Mouse (Mus musculus) adrenal gland, postnatal 10 days (tissue): ENCODE results near the gene Ganc. TPM values are rescaled to one million over a fixed set of nuclear protein-coding genes. Genes with fewer than 3 reads are reported as not detected.

Experiments
- DNase-seq: peaks from one replicate; pipeline ENCODE4 v3.0.0; 2021; ENCODE audit warnings: mixed read lengths
- total RNA-seq, 2 experiments: library from RNA; stranded (reverse); gene quantifications; 2 replicates each; pipeline ENCODE4 v1.2.3; 2021

The Ganc gene
- total RNA-seq, 2 experiments from 2014 or later: 30.3 to 45.3 TPM

DNA sequence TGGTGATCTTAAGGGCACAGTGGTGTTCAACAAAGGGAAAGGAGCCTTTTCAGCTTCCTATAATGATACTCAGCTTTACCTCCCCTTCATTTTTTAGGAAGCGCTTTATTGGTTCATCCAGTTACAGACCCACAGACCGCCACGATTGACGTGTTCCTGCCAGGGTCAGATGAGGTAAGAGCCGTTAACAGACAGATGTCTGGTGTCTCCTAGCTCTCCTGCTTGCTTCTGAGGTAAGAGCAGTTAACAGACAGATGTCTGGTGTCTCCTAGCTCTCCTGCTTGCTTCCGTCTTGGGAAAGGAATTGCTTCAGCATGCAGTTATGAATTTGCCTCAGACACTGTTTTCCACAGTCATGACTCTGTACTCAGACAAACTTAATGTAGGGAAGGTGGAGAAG is 47.0 kb downstream of the Ganc start:
- DNase-seq: no peak

DNA sequence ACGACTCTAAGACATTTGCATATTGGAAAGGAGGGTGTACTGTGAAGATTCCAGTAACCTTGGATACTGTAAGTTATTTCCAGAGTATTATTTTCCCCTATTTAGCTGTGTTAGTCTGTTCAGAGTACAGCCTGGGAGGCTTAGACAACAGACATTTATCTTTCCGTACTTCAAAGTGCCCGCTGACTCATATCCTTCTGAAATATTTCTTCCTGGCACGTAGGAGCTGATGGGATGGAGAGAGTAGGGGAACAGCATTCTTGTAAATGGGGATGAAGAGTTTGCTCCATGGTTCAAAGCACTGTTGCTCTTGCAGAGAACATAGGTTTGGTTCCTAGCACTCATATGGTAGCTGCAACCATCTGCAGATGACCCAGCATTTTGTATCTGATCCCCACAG is 48.9 kb downstream of the Ganc start:
- peak; percentile 19 for DNase-seq

GRCm38 (mm10) chr2:120454987-120455386 is 51.3 kb downstream of the Ganc start:
- DNase-seq: no peak

DNA sequence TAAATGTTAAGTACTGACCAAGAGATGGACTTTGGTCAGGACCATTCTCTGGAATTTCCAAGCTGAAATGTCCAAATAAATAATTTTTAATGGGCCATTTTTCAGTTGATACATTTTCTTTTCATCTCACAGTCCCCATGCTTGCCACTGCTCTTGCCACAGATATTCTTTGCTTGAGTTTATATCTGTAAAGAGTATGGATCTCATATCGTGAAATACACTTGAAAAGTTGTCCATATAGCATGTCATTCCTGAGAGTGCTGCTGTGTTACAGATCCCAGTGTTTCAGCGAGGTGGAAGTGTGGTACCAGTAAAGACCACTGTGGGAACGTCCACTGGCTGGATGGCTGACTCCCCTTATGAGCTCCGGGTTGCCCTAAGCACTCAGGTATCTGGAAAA is 52.0 kb downstream of the Ganc start, which contains the start of gene Capn3:
Capn3 (plus strand) TSS at position 301 of the 400 bp plus-strand sequence.
- DNase-seq: no peak

DNA sequence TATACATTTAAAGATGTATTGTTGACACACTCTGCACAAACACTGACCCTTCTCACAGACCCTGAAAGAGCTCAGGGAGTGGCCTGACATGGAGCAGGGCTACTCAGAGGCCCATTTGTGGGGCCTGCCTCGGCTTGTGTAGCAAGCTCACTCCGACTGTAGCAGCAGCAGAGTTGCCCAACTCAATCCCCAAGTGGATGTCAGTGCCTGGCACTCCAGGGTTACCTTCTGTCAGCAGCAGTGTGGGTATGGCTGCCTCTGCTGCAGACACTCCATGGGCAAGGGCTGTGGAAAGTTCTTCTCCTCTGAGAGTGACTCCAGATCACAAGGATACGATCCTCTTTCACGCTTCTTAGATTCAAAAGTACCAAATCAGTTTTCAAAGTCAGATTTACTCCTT is 56.5 kb downstream of the Ganc start:
- peak; percentile 53 for DNase-seq

DNA sequence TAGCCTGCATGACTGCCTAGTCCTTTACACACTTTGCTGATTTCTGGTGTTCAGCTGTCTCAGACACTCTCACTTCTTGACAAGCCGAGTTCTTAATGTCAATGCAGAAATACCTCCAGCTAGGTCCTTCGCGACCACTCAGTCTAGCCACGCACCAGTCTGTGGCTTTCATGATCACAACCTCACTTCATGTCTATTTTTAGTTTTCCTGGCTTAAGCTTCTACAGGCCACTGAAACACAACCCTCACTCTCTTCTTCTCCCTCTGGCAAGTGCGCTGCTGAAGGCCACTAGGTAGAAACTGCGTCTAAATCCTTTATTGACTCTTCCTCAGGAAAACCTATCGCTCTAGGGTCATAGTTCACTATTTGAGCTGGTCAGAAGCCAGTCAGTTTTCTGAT is 59.6 kb downstream of the Ganc start:
- no peak for DNase-seq

- peak; percentile 22 for DNase-seq
These were observed 60.4 kb downstream of the Ganc start for GRCm38 (mm10) chr2:120464091-120464490.

GRCm38 (mm10) chr2:120464732-120465396 is 61.2 kb downstream of the Ganc start:
- no peak for DNase-seq

GRCm38 (mm10) chr2:120465397-120465785 is 61.7 kb downstream of the Ganc start:
- DNase-seq: no peak

GRCm38 (mm10) chr2:120468011-120468410 is 64.3 kb downstream of the Ganc start:
- DNase-seq: no peak

DNA sequence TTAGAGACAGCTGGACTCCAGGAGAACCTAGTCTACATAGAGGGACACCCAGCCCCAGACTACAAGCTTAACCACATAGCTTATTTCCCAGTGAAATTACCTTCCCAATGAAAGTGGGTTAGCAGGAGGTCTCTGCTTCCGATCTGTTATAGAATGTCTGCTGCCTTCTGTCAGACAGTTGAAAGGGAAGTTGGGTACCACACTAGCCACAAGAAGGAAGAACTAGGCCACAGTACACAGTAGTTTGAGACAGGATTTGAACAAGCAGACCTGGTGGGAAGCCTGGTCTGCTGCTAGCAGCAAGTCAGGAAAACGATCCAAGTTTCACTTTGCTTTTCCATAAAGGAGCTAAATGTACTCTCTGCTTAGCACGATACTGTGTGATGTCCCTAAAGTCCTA is 65.5 kb downstream of the Ganc start:
- DNase-seq: no peak

DNA sequence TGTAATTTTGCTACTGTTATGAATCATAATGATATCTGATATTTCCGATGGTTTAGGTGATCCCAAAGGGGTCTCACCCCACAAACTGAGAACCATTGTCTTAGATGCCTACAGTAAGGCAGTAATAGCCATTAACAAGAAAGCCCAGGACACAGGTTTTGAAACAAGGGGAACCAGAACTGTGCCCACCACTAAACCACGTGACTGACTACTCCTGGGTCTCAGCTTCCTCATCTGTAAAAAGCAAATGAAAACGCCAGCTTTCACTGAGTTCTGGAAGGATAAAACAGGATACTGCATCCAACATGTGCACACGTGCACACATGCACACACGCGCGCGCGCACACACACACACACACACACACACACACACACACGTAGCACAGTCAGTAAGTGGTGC is 66.0 kb downstream of the Ganc start:
- no peak for DNase-seq

GRCm38 (mm10) chr2:120470856-120471255 is 67.2 kb downstream of the Ganc start:
- DNase-seq: no peak

DNA sequence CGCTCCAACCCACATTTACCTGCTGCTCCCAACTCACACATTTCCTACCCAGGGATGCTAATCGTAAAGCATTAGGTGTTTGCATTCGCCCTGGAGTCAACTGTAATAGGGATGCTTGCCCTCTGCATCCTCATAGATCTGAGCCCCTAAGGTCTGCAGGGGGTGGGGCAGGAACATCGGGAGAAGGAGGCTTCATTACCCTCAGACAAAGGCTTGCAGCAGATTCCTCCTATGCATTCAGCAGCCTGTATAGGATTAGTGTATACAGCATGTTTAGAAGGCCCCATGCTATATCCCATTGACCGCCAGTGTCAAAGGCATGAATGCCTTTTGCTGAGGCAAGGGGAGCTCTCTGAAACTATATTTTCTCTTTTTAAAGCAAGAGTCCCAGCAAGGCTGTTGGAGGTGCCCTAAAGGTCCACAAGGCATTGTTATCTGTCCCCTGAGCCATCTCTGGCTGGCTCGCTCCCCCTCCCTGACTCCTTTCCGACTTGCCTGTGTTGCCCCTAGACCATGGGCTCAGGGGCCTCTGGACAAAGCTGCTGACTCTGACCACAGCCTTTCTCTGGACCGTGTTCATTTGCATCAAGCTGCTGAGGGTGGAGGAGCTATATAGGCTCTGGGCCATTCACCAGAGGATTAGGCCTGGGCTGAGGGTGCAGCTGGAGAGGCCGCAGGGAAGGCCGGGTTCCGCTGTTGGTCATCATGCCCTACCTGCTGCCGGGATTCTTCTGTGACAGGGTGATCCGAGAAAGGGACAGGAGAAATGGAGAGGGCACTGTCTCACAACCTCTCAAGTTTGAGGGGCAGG is 72.8 kb downstream of the Ganc start:
- DNase-seq: no peak

DNA sequence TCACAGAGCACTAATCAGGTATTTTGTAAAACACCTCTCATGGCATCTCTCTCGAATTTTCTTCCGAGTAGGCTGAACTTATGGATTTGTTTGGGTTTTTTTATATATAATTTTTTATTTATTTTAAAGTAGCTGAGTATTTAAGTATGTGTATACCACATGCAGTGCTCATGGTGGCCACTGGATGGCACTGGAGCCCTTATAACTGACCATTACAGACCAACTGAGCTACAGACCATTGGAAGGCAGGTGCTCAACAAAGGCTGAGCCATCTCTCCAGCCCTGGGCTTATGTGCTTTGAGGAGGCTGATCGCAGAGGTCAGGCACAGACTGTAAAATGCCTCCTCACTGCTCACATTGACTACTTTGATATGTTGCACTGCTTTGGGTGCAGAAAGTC is 74.9 kb downstream of the Ganc start:
- peak; percentile 85 for DNase-seq

DNA sequence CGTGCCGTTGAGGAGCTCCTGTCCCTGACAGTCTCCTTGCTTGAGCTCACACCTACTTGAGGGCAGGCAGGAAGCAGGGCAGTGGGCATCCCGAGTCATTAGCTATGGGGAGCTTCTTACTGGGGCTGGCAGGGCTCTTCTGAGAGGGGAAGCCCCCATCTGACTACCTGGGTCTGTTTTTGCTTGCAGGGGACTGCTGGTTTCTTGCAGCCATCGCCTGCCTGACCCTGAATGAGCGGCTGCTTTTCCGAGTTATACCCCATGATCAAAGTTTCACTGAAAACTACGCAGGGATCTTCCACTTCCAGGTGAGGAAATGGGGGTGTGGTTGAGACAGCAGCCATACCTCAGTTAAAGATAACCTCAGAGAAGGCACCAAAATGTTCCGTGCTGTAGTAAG is 78.2 kb downstream of the Ganc start:
- DNase-seq: no peak

- DNase-seq: no peak
These were observed 79.1 kb downstream of the Ganc start for GRCm38 (mm10) chr2:120482506-120483389.

GRCm38 (mm10) chr2:120484241-120484640 is 80.5 kb downstream of the Ganc start:
- no peak for DNase-seq

DNA sequence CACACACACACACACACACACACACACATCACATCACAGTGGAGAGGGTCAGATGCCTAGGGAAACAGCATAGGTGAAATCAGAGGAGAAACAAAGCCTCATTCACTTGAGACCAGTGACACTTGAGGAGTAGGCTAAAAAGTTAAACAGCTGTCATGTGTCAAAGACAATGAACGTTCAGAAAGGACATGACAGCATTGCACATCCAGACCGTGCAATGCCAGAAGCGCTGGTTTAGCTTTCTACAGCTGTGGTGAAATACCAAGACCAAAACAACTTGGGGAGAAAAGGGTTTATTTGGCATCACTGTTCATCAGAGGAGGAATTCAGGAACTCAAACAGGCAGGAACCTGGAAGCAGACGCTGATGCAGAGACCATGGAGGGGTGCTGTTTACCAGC is 89.6 kb downstream of the Ganc start:
- no peak for DNase-seq

DNA sequence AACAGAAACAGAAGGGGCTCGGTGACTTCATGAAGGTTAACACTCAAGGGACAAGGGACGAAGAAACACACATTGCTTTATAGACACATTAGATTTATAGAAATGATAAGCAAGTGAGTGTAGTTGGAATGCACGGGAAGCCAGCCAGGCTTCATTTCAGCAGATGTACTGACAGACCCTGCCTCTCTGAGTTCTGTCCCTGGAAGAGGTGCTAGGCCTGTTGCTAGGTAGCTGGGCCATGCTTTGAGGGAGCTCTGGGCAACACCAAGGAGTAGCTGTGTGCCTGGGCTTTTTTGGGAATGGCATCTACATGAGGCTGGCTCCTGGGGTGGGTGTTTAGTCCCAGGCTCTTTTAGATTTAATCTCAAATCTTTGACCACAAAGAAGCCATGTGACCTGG is 92.8 kb downstream of the Ganc start:
- DNase-seq: no peak

DNA sequence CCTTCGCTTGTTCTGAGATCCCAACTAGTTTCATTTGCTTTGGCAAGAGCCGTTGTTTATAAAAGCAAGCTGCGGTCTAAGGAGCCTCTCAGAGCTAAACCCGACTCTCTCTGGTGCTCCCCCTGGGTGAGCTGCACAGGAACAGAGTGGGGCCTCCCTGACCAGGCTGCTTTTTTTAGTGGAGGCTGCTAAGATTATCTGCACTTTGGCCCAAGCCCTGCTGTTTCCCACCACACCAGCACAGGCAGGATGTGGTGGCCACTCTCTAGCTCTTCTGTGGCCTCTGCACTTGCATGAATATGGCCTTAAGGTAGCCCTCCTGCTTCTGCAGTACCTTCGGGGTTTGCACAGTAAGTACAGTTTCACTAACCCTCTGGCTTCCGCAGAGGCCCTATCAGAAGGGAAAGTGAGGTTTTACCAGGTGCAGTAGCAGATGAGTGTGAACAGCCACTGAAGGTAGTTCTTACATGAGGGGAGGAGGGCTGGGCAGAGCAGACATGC is 96.3 kb downstream of the Ganc start:
- DNase-seq: no peak

GRCm38 (mm10) chr2:120501136-120501918 is 97.6 kb downstream of the Ganc start:
- no peak for DNase-seq
